Mouse (Mus musculus) CH12.LX (cell line): ENCODE data around the gene Eva1b. TPM values are rescaled to one million over a fixed set of nuclear protein-coding genes. Genes with fewer than 3 reads are reported as not detected.

Experiments
- DNase-seq: peaks from one replicate; pipeline ENCODE4 v3.0.0-alpha.2; 2013; ENCODE audit errors: extremely low read depth
- H3K27ac ChIP-seq: 2 replicates; pipeline ENCODE4 v1.5.1; 2012; ENCODE audit warnings: low read depth, mild to moderate bottlenecking, control low read depth, moderate library complexity; ENCODE audit not compliant: insufficient read depth
- H3K27me3 ChIP-seq: replicated peaks from 2 replicates; pipeline ENCODE3; 2012; ENCODE audit warnings: inconsistent platforms
- H3K36me3 ChIP-seq, 2 experiments: replicated peaks in 1 of 2; 2 replicates each; pipeline versions ENCODE3 to v1.6.1; 2012; ENCODE audit warnings: inconsistent platforms in 1 of 2, low read length in 1 of 2, mild to moderate bottlenecking in 1 of 2, mixed read lengths in 1 of 2, moderate library complexity in 1 of 2; ENCODE audit not compliant: control insufficient read depth in 1 of 2, insufficient read depth in 1 of 2
- H3K4me1 ChIP-seq, 2 experiments: 2 replicates each; pipeline ENCODE4 v1.6.1; 2012; ENCODE audit warnings: inconsistent platforms in 1 of 2, moderate library complexity in 1 of 2; ENCODE audit not compliant: insufficient read depth in 2 of 2, control insufficient read depth in 1 of 2
- H3K4me2 ChIP-seq: 2 replicates; pipeline ENCODE4 v1.6.1; 2012; ENCODE audit warnings: low read depth, mild to moderate bottlenecking, control low read depth; ENCODE audit not compliant: poor library complexity, insufficient read depth, severe bottlenecking
- H3K4me3 ChIP-seq, 3 experiments: fragments of 150-350 bp in 1 of 3; sonication (generic) in 1 of 3; replicated peaks in 1 of 3; 2 replicates each; pipeline versions ENCODE3 to v1.5.1; 2011 to 2012; ENCODE audit warnings: low read depth in 2 of 3, low read length in 2 of 3, mild to moderate bottlenecking in 2 of 3, moderate library complexity in 2 of 3, control low read depth in 1 of 3, improper control_type of control experiment in 1 of 3, inconsistent platforms in 1 of 3, mixed read lengths in 1 of 3; ENCODE audit not compliant: poor library complexity in 1 of 3
- H3K79me2 ChIP-seq: replicated peaks from 2 replicates; pipeline ENCODE4 v1.6.1; 2012; ENCODE audit warnings: mild to moderate bottlenecking, moderate library complexity; ENCODE audit not compliant: control insufficient read depth, poor library complexity, insufficient read depth, severe bottlenecking; ENCODE audit errors: extremely low read depth
- H3K9ac ChIP-seq: 2 replicates; pipeline ENCODE4 v1.6.1; 2012; ENCODE audit warnings: low read depth, mild to moderate bottlenecking, control low read depth, moderate library complexity; ENCODE audit not compliant: insufficient read depth
- H3K9me3 ChIP-seq: replicated peaks from 2 replicates; pipeline ENCODE3; 2012; ENCODE audit warnings: low read length, inconsistent platforms, mixed read lengths
- BHLHE40 ChIP-seq: IDR thresholded peaks from 2 replicates; pipeline ENCODE4 v1.6.1; 2011; ENCODE audit warnings: mild to moderate bottlenecking, low read depth, low read length, improper control_type of control experiment
- CTCF ChIP-seq, 2 experiments: IDR thresholded peaks in 1 of 2; conservative IDR thresholded peaks in 1 of 2; 2 replicates each; pipeline ENCODE4 v1.5.1; 2011 to 2012; ENCODE audit warnings: low read depth in 2 of 2, low read length in 2 of 2, improper control_type of control experiment in 1 of 2, inconsistent platforms in 1 of 2, mild to moderate bottlenecking in 1 of 2, moderate library complexity in 1 of 2
- ELF1 ChIP-seq: IDR thresholded peaks from 2 replicates; pipeline ENCODE4 v1.6.1; 2014; ENCODE audit warnings: low read depth, mild to moderate bottlenecking, inconsistent platforms, low read length, improper control_type of control experiment
- EP300 ChIP-seq: IDR thresholded peaks from 2 replicates; pipeline ENCODE4 v1.6.1; 2011; ENCODE audit warnings: low read length, improper control_type of control experiment
- GABPA ChIP-seq: IDR thresholded peaks from 2 replicates; pipeline ENCODE4 v1.6.1; 2012; ENCODE audit warnings: low read depth, low read length, improper control_type of control experiment, inconsistent platforms; ENCODE audit not compliant: insufficient replicate concordance
- HCFC1 ChIP-seq: IDR thresholded peaks from 2 replicates; pipeline ENCODE4 v1.6.1; 2012; ENCODE audit warnings: low read depth, mild to moderate bottlenecking, inconsistent platforms, low read length, improper control_type of control experiment
- IRF4 ChIP-seq: IDR thresholded peaks from 2 replicates; pipeline ENCODE4 v1.6.1; 2014; ENCODE audit warnings: low read depth, mild to moderate bottlenecking, inconsistent platforms, low read length, improper control_type of control experiment
- JUN ChIP-seq: IDR thresholded peaks from 2 replicates; pipeline ENCODE4 v1.6.1; 2011; ENCODE audit warnings: low read depth, mild to moderate bottlenecking, low read length, improper control_type of control experiment, moderate library complexity; ENCODE audit not compliant: insufficient read depth
- JUND ChIP-seq: conservative IDR thresholded peaks from 2 replicates; pipeline ENCODE4 v1.6.1; 2011; ENCODE audit warnings: low read depth, low read length, improper control_type of control experiment
- MAFK ChIP-seq: IDR thresholded peaks from 2 replicates; pipeline ENCODE4 v1.6.1; 2011; ENCODE audit warnings: low read length, improper control_type of control experiment; ENCODE audit not compliant: insufficient replicate concordance
- MAX ChIP-seq: IDR thresholded peaks from 2 replicates; pipeline ENCODE4 v1.6.1; 2011; ENCODE audit warnings: low read length, improper control_type of control experiment
- MEF2A ChIP-seq: IDR thresholded peaks from 2 replicates; pipeline ENCODE4 v1.6.1; 2014; ENCODE audit warnings: low read depth, mild to moderate bottlenecking, inconsistent platforms, low read length, improper control_type of control experiment, borderline replicate concordance
- MXI1 ChIP-seq: IDR thresholded peaks from 2 replicates; pipeline ENCODE4 v1.6.1; 2011; ENCODE audit warnings: mild to moderate bottlenecking, low read depth, low read length, improper control_type of control experiment
- NELFE ChIP-seq: IDR thresholded peaks from 2 replicates; pipeline ENCODE4 v1.6.1; 2011; ENCODE audit warnings: low read depth, low read length, improper control_type of control experiment
- NRF1 ChIP-seq: IDR thresholded peaks from 2 replicates; pipeline ENCODE4 v1.6.1; 2014; ENCODE audit warnings: low read depth, mild to moderate bottlenecking, inconsistent platforms, low read length, improper control_type of control experiment, moderate library complexity
- PAX5 ChIP-seq: IDR thresholded peaks from 2 replicates; pipeline ENCODE4 v1.6.1; 2012; ENCODE audit warnings: low read length, inconsistent platforms, mixed read lengths
- POLR2A ChIP-seq: IDR thresholded peaks from 2 replicates; pipeline ENCODE4 v1.6.1; 2011; ENCODE audit warnings: low read depth, mild to moderate bottlenecking, improper control_type of control experiment, low read length
- RAD21 ChIP-seq: IDR thresholded peaks from 2 replicates; pipeline ENCODE4 v1.6.1; 2011; ENCODE audit warnings: low read depth, mild to moderate bottlenecking, low read length, improper control_type of control experiment, moderate library complexity
- SMC3 ChIP-seq: IDR thresholded peaks from 2 replicates; pipeline ENCODE4 v1.6.1; 2011; ENCODE audit warnings: low read depth, low read length, improper control_type of control experiment
- TCF12 ChIP-seq: IDR thresholded peaks from 2 replicates; pipeline ENCODE4 v1.6.1; 2014; ENCODE audit warnings: low read depth, mild to moderate bottlenecking, inconsistent platforms, low read length, improper control_type of control experiment
- UBTF ChIP-seq: IDR thresholded peaks from 2 replicates; pipeline ENCODE4 v1.6.1; 2012; ENCODE audit warnings: low read depth, mild to moderate bottlenecking, inconsistent platforms, low read length, improper control_type of control experiment, moderate library complexity
- USF1 ChIP-seq: IDR thresholded peaks from 2 replicates; pipeline ENCODE4 v1.6.1; 2014; ENCODE audit warnings: low read depth, mild to moderate bottlenecking, inconsistent platforms, low read length, improper control_type of control experiment
- USF2 ChIP-seq: conservative IDR thresholded peaks from 2 replicates; pipeline ENCODE4 v1.6.1; 2011; ENCODE audit warnings: low read depth, low read length, improper control_type of control experiment
- ZC3H11A ChIP-seq: IDR thresholded peaks from 2 replicates; pipeline ENCODE4 v1.6.1; 2012; ENCODE audit warnings: low read depth, mild to moderate bottlenecking, inconsistent platforms, low read length, improper control_type of control experiment
- ZKSCAN1 ChIP-seq: IDR thresholded peaks from 2 replicates; pipeline ENCODE4 v1.6.1; 2012; ENCODE audit warnings: low read depth, inconsistent platforms, low read length, improper control_type of control experiment, borderline replicate concordance
- ZNF384 ChIP-seq: IDR thresholded peaks from 2 replicates; pipeline ENCODE4 v1.6.1; 2012; ENCODE audit warnings: low read depth, low read length, improper control_type of control experiment, inconsistent platforms
- dilution Hi-C: fragments of 300-500 bp; cut with MboI; formaldehyde crosslinking; loops from 2 replicates; pipeline ENCODE4 v1.14.3; 2020; ENCODE audit warnings: low sequenced_read_pairs; ENCODE audit not compliant: extremely low pct_unique_long_range_greater_than_20kb, extremely low pct_ligation_motif_present
- in situ Hi-C: fragments of 300-500 bp; cut with MboI; formaldehyde crosslinking; loops from 3 replicates; pipeline ENCODE4 v1.14.3; 2019; ENCODE audit warnings: low sequenced_read_pairs, low pct_ligation_motif_present, low pct_unique_long_range_greater_than_20kb, mixed read lengths
- polyA plus RNA-seq: library from polyadenylated mRNA; unstranded; fragments of >175 nt; gene quantifications from 2 replicates; pipeline ENCODE4 v1.2.1, GENCODE M21; 2012; ENCODE audit warnings: low read depth; ENCODE audit not compliant: insufficient read length
- total RNA-seq, 2 experiments: library from RNA; depleted of rRNA; stranded (reverse); fragments of 300-350 nt in 1 of 2; fragments of >200 nt in 1 of 2; gene quantifications; 2 replicates each; pipeline ENCODE4 v1.2.3; 2012 to 2014

The Eva1b gene
- total and polyA plus RNA-seq, 3 experiments = 0.97 to 4.3 (median 1.3) TPM

DNA sequence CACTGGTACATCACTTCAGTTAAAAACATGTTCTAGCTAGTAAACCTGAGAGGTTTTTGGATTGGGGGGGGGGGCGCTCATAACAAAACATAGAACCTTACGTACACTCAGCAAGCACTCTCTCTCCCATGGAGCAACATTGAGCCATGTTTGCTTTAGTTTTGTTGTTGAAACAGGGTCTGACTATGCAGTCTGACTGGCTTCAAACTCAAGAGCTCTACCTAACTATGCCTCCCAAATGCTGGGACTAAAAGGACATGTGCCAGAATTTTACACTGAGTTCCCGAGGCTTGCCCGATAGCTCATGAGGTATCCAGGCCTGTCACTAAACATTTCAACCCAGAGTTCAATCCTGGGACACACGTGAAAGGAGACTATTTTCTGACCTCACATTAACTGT, 35.5 kb downstream of the Eva1b start:
- no peak overlapping the region for H3K4me3 ChIP-seq
- H3K27ac ChIP-seq = no peak overlapping the region
- in situ Hi-C loops = no loop called here
- no peak overlapping the region for H3K9ac ChIP-seq
- no peaks in the 10 kb centered on the region for H3K27me3 ChIP-seq
- DNase-seq = no peak
- no peaks in the 10 kb centered on the region for H3K9me3 ChIP-seq
- TF ChIP-seq MXI1 = no peak
- no peak for TF ChIP-seq ZC3H11A
- no peak for TF ChIP-seq PAX5
- TF ChIP-seq CTCF (conservative IDR thresholded peaks at IDR 0.05 in 1 of 2, IDR thresholded peaks at IDR 0.05 in 1 of 2; ENCODE audit: low read depth in 2 of 2, low read length in 2 of 2) = no peak
- no peak for TF ChIP-seq JUND
- no peak for TF ChIP-seq NRF1
- no peak for TF ChIP-seq ELF1
- no peak for TF ChIP-seq RAD21
- TF ChIP-seq UBTF = no peak
- TF ChIP-seq USF2 = no peak
- no peak for TF ChIP-seq USF1
- TF ChIP-seq IRF4 = no peak
- TF ChIP-seq MEF2A = no peak
- TF ChIP-seq ZNF384 = no peak
- no peak for TF ChIP-seq BHLHE40
- TF ChIP-seq EP300 = no peak
- TF ChIP-seq TCF12 = no peak
- no peak for TF ChIP-seq JUN
- no peak for TF ChIP-seq GABPA
- no peak for TF ChIP-seq POLR2A
- dilution Hi-C loops = no loop called here
- no peak overlapping the region for H3K4me2 ChIP-seq
- peaks cover 54 to 93% of the 10 kb centered on the region in 2 experiments for H3K36me3 ChIP-seq
- H3K4me1 ChIP-seq = peaks cover 0 to 11% of the 10 kb centered on the region in 2 experiments; a peak in 2 of 4 replicates
- H3K79me2 ChIP-seq = peaks cover 78% of the 10 kb centered on the region

DNA sequence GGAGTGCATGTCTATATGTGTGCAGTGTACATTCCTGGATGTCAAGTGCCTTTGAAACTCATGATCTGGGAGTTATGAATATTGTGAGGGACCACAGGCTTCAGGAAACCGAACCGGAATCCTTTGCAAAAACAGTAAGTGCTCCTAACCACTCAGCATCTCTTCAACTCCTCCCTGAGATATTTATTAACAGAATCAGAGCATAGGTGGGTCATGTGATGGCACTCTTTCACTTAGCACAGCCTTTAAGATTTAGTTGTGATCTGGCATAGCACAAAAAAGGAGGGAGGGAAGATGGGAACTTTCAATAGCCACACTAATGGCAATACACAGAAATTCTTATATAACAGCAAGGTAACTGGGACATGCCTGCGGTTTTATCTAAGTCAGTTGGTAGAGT, 39.6 kb downstream of the Eva1b start:
- H3K4me3 ChIP-seq = no peak overlapping the region
- dilution Hi-C loops = no loop called here
- no peaks in the 10 kb centered on the region for H3K9me3 ChIP-seq
- peaks cover 0 to 21% of the 10 kb centered on the region in 2 experiments; a peak in 2 of 4 replicates for H3K4me1 ChIP-seq
- in situ Hi-C loops = no loop called here
- no peak overlapping the region for H3K27ac ChIP-seq
- peaks cover 92% of the 10 kb centered on the region for H3K79me2 ChIP-seq
- H3K27me3 ChIP-seq = no peaks in the 10 kb centered on the region
- DNase-seq = no peak
- H3K9ac ChIP-seq = no peak overlapping the region
- H3K36me3 ChIP-seq = peaks cover 38 to 89% of the 10 kb centered on the region in 2 experiments
- no peak overlapping the region for H3K4me2 ChIP-seq
- TF ChIP-seq MAX (no peak), MAFK (no peak), NELFE (no peak), GABPA (no peak), ZKSCAN1 (no peak), HCFC1 (no peak), SMC3 (no peak)
- TF ChIP-seq, all 38 proteins: peak for 0
